In genomic region chr10:80442989-80443388, GRCm38 (mm10) we compare ENCODE assay signal across 1 mouse cellular context.
TF ChIP-seq lines count a peak whose summit lies in the region.

No protein-coding gene starts in this region.

TF ChIP-seq in CH12.LX, 34 proteins besides CTCF, POLR2A, EP300 and RAD21:
- TF ChIP-seq USF1 (IDR thresholded peaks at IDR 0.05; ENCODE audit: low read depth, low read length): no peak
- no peak for TF ChIP-seq ZC3H11A (IDR thresholded peaks at IDR 0.05; ENCODE audit: low read depth, low read length)
- TF ChIP-seq NELFE (IDR thresholded peaks at IDR 0.05; ENCODE audit: low read depth, low read length): 0 out of 2 replicates have a peak, but pooled peaks have one; percentile 11
- no peak for TF ChIP-seq JUND (conservative IDR thresholded peaks at IDR 0.05; ENCODE audit: low read depth, low read length)
- no peak for TF ChIP-seq BHLHE40 (IDR thresholded peaks at IDR 0.05; ENCODE audit: low read depth, low read length)
- TF ChIP-seq PAX5 (IDR thresholded peaks at IDR 0.05; ENCODE audit: low read length): no peak
- TF ChIP-seq MXI1 (IDR thresholded peaks at IDR 0.05; ENCODE audit: low read depth, low read length): no peak
- peak; percentile 84 for TF ChIP-seq MYC (IDR thresholded peaks at IDR 0.05; ENCODE audit: low read depth, low read length)
- 0 out of 2 replicates have a peak, but pooled peaks have one; percentile 22 for TF ChIP-seq SMC3 (IDR thresholded peaks at IDR 0.05; ENCODE audit: low read depth, low read length)
- TF ChIP-seq CHD1 (IDR thresholded peaks at IDR 0.05; ENCODE audit: low read depth, low read length): no peak
- peak; percentile 97 for TF ChIP-seq TCF12 (IDR thresholded peaks at IDR 0.05; ENCODE audit: low read depth, low read length)
- no peak; the same call in 1 of the 2 replicates for TF ChIP-seq TBP (conservative IDR thresholded peaks at IDR 0.05; ENCODE audit: low read depth, low read length)
- TF ChIP-seq KAT2A (IDR thresholded peaks at IDR 0.05; ENCODE audit: insufficient replicate concordance, low read length): peak; percentile 67; the same call in 1 of the 2 replicates
- TF ChIP-seq MAX (IDR thresholded peaks at IDR 0.05; ENCODE audit: low read length): peak; percentile 43; the same call in 1 of the 2 replicates
- no peak for TF ChIP-seq JUN (IDR thresholded peaks at IDR 0.05; ENCODE audit: insufficient read depth, low read depth, low read length)
- peak; percentile 84 for TF ChIP-seq SIN3A (IDR thresholded peaks at IDR 0.05; ENCODE audit: low read length)
- peak; percentile 61; the same call in 1 of the 2 replicates for TF ChIP-seq ZNF384 (IDR thresholded peaks at IDR 0.05; ENCODE audit: low read depth, low read length)
- no peak for TF ChIP-seq ZKSCAN1 (IDR thresholded peaks at IDR 0.05; ENCODE audit: borderline replicate concordance, low read depth, low read length)
- TF ChIP-seq ELF1 (IDR thresholded peaks at IDR 0.05; ENCODE audit: low read depth, low read length): peak; percentile 78
- TF ChIP-seq E2F4 (IDR thresholded peaks at IDR 0.05; ENCODE audit: insufficient replicate concordance, low read depth, low read length): no peak
- TF ChIP-seq GABPA (IDR thresholded peaks at IDR 0.05; ENCODE audit: insufficient replicate concordance, low read depth, low read length): no peak
- peak; percentile 84 for TF ChIP-seq CHD2 (IDR thresholded peaks at IDR 0.05; ENCODE audit: low read length)
- TF ChIP-seq HCFC1 (IDR thresholded peaks at IDR 0.05; ENCODE audit: low read depth, low read length): no peak
- TF ChIP-seq MAFK (IDR thresholded peaks at IDR 0.05; ENCODE audit: insufficient replicate concordance, low read length): peak; percentile 63; the same call in 1 of the 2 replicates
- TF ChIP-seq RCOR1 (conservative IDR thresholded peaks at IDR 0.05; ENCODE audit: low read depth, low read length): peak; percentile 89; the same call in 1 of the 2 replicates
- TF ChIP-seq ZMIZ1 (IDR thresholded peaks at IDR 0.05; ENCODE audit: low read depth, low read length): peak; percentile 82
- no peak for TF ChIP-seq POLR2AphosphoS2 (IDR thresholded peaks at IDR 0.05; ENCODE audit: low read depth, low read length)
- TF ChIP-seq MEF2A (IDR thresholded peaks at IDR 0.05; ENCODE audit: borderline replicate concordance, low read depth, low read length): peak; percentile 74
- peak; percentile 95 for TF ChIP-seq IRF4 (IDR thresholded peaks at IDR 0.05; ENCODE audit: low read depth, low read length)
- TF ChIP-seq NRF1 (IDR thresholded peaks at IDR 0.05; ENCODE audit: low read depth, low read length): peak; percentile 33; the same call in 1 of the 2 replicates
- peak; percentile 85 for TF ChIP-seq MAZ (IDR thresholded peaks at IDR 0.05; ENCODE audit: low read depth, low read length)
- peak; percentile 89 for TF ChIP-seq ETS1 (conservative IDR thresholded peaks at IDR 0.05; ENCODE audit: low read depth, low read length)
- no peak for TF ChIP-seq UBTF (IDR thresholded peaks at IDR 0.05; ENCODE audit: low read depth, low read length)
- TF ChIP-seq USF2 (conservative IDR thresholded peaks at IDR 0.05; ENCODE audit: low read depth, low read length): no peak
